Mouse (Mus musculus) cerebellum, adult 2 months (tissue): ENCODE measurements at regions not wholly inside any gene's neighbourhood (a gene's known extent, or its start where the extent isn't known, plus 50 kb on each side); places are given as distances from the start of the nearest gene placed in this dataset.

ENCODE experiments used
- CTCF ChIP-seq: fragments of 200-500 bp; IDR thresholded peaks from 2 replicates; pipeline ENCODE4 v1.5.1; 2011; ENCODE audit warnings: low read depth, mild to moderate bottlenecking, control low read depth, low read length, moderate library complexity, borderline replicate concordance; ENCODE audit not compliant: insufficient read depth
- POLR2A ChIP-seq: fragments of 200-500 bp; IDR thresholded peaks from 2 replicates; pipeline ENCODE4 v1.6.1; 2011; ENCODE audit warnings: low read length, control low read depth, borderline replicate concordance; ENCODE audit not compliant: insufficient read depth

- no peak for TF ChIP-seq CTCF
- no peak for TF ChIP-seq POLR2A
These were observed 216.1 kb upstream of the Nlrp1b start for GRCm38 (mm10) chr11:71446641-71447040.
